Mouse (Mus musculus): Measurements from ENCODE around the gene Cenpp. TPM values are rescaled to one million over a fixed set of nuclear protein-coding genes. Genes with fewer than 3 reads are reported as not detected.

Cenpp gene
- polyA plus RNA-seq, 1 experiment from 2014 or later = 24.7 TPM

DNA sequence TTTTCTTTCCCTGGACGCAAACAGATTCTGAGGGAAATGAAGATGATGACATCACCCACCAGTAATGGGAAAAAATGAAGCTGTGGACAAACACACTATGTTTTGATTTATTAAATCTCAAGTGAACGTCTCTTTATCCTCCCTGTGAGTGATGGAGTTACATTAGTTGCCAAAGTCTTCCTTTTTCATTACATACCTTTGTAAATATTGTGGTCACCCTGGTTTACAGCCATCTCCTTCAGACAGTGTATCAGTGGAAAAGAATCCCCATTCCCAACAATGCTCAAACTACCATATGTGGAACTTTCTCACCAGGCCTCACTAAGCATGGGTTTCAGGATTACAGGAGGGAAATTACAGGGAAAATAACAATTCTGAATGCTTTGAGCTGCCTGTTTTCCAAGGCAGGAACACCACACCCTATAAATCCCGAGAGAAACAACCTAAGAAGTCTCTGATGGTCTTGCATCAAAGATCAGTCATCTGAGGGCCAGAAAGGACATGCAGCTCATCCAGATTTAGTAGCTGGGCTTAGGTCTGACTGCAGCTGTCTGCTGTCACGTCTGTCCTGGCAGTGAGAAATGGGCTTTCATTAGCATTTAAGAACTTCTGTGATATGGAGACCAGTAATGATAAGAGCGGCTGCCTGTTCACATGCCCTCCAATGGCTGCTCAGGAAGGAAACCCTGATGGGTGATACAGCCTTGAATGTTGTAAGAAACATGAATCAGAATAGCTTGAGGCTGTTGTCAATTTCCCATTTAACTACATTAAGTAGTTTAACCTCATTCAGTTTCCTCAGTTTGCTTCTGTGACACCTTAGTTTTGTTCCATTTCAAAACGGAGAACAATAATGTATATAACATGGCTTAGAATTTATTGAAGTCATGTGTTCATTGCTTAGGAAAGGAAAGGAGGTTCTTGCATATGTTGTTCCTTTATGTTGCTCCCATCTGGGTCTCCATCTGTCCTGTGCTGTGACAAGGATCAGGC lies 159.9 kb downstream of the Cenpp start, which contains the start of gene Tes3-ps:
Gene Tes3-ps (plus strand): TSS at position 943 of the 993 bp plus-strand sequence.
- Histone ChIP-seq H3K27ac (no peak within 1 kb of the TSS), H3K4me3 (replicated peaks) (no peak within 1 kb of the TSS), H3K9ac (no peak within 1 kb of the TSS), H3K4me1 (replicated peaks) (no peaks in the 10 kb centered on the region), H3K9me3 (no peaks in the 10 kb centered on the region), H3K36me3 (no peaks in the 10 kb centered on the region), H3K4me2 (replicated peaks) (no peak within 1 kb of the TSS), H3K27me3 (replicated peaks) (no peaks in the 10 kb centered on the region)
- WGBS = 62% methylated on average over 6 of the region's 6 CpGs
- ATAC-seq = no peak

GRCm38 (mm10) chr13:49485388-49485787 lies 167.2 kb downstream of the Cenpp start:
- Histone ChIP-seq H3K4me3 (replicated peaks) (no peak overlapping the region), H3K4me1 (replicated peaks) (peaks cover 2% of the 10 kb centered on the region), H3K27me3 (replicated peaks) (no peaks in the 10 kb centered on the region), H3K36me3 (no peaks in the 10 kb centered on the region), H3K9ac (no peak overlapping the region), H3K4me2 (replicated peaks) (no peak overlapping the region), H3K9me3 (no peaks in the 10 kb centered on the region), H3K27ac (no peak overlapping the region)
- no peak for ATAC-seq
- WGBS = 75% methylated on average over 5 of the region's 5 CpGs

DNA sequence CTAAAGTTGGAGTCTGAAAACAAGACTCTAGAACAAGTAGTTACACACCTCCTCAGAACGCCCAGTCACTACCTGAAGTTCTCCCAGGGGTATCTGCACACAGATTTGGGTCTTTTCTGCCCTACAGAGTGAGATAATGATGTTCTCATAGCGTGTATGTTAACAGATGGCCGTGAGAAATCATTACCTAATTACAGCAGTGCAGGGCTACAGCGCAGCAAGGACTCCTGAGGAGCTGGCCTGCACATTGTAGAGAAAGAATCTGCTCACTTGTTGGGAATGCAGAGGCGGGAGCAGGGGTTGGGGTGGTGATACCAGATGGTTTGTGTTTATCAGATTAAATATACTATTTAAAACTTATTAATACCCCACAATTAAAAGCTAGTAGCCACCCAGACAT lies 172.0 kb downstream of the Cenpp start:
- Histone ChIP-seq H3K9ac (no peak overlapping the region), H3K4me1 (replicated peaks) (peaks cover 7% of the 10 kb centered on the region), H3K27ac (peak overlapping the region; percentile 77), H3K4me2 (replicated peaks) (no peak overlapping the region), H3K9me3 (no peaks in the 10 kb centered on the region), H3K27me3 (replicated peaks) (no peaks in the 10 kb centered on the region), H3K36me3 (no peaks in the 10 kb centered on the region), H3K4me3 (replicated peaks) (no peak overlapping the region)
- WGBS = 50% methylated on average over 5 of the region's 5 CpGs
- ATAC-seq = peak; percentile 51; the same call in 1 of the 2 replicates

GRCm38 (mm10) chr13:49480057-49480456 lies 172.5 kb downstream of the Cenpp start:
- Histone ChIP-seq H3K9me3 (no peaks in the 10 kb centered on the region), H3K9ac (no peak overlapping the region), H3K27ac (no peak overlapping the region), H3K4me1 (replicated peaks) (peaks cover 7% of the 10 kb centered on the region), H3K36me3 (no peaks in the 10 kb centered on the region), H3K27me3 (replicated peaks) (no peaks in the 10 kb centered on the region), H3K4me3 (replicated peaks) (no peak overlapping the region), H3K4me2 (replicated peaks) (no peak overlapping the region)
- 39% methylated on average over 2 of the region's 2 CpGs for WGBS
- peak; percentile 78 for ATAC-seq

- H3K27ac ChIP-seq = no peak overlapping the region
- H3K9ac ChIP-seq = no peak overlapping the region
- H3K4me3 ChIP-seq (replicated peaks) = no peak overlapping the region
- H3K27me3 ChIP-seq (replicated peaks) = no peaks in the 10 kb centered on the region
- H3K4me2 ChIP-seq (replicated peaks) = no peak overlapping the region
- peaks cover 7% of the 10 kb centered on the region for H3K4me1 ChIP-seq (replicated peaks)
- WGBS = 71% methylated on average over 4 of the region's 4 CpGs
- no peaks in the 10 kb centered on the region for H3K9me3 ChIP-seq
- H3K36me3 ChIP-seq = no peaks in the 10 kb centered on the region
- no peak for ATAC-seq
Observed at GRCm38 (mm10) chr13:49479399-49479798, 173.2 kb downstream of the Cenpp start.

- WGBS = 81% methylated on average over 6 of the region's 6 CpGs
- Histone ChIP-seq H3K4me1 (replicated peaks) (peaks cover 7% of the 10 kb centered on the region), H3K27ac (no peak overlapping the region), H3K27me3 (replicated peaks) (no peaks in the 10 kb centered on the region), H3K9ac (no peak overlapping the region), H3K9me3 (no peaks in the 10 kb centered on the region), H3K36me3 (no peaks in the 10 kb centered on the region), H3K4me2 (replicated peaks) (no peak overlapping the region), H3K4me3 (replicated peaks) (no peak overlapping the region)
- no peak for ATAC-seq
Observed at GRCm38 (mm10) chr13:49478851-49479374, 173.7 kb downstream of the Cenpp start.

DNA sequence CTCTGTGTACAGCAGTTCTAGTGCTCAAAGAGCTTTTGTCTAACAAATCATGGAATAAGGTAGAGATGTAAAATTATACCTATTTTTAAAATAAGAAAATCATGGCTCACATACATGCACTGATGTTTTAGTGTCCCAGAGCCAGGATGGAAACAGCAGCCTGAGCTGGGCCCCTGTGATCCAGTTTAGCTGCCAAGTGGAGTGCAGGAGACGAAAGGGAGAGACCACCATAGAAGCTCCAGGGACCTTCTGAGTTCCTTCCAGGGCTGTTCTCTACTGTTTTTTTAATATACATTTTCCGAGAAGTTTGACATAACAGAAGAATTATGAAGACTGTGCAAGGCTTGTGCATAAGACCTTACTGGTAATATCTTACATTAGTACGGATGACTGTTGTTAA lies 174.7 kb downstream of the Cenpp start:
- Histone ChIP-seq H3K4me2 (replicated peaks) (no peak overlapping the region), H3K4me3 (replicated peaks) (no peak overlapping the region), H3K9ac (no peak overlapping the region), H3K36me3 (no peaks in the 10 kb centered on the region), H3K27me3 (replicated peaks) (no peaks in the 10 kb centered on the region), H3K9me3 (no peaks in the 10 kb centered on the region), H3K27ac (no peak overlapping the region), H3K4me1 (replicated peaks) (peaks cover 7% of the 10 kb centered on the region)
- 55% methylated on average over 3 of the region's 3 CpGs for WGBS
- ATAC-seq = no peak

DNA sequence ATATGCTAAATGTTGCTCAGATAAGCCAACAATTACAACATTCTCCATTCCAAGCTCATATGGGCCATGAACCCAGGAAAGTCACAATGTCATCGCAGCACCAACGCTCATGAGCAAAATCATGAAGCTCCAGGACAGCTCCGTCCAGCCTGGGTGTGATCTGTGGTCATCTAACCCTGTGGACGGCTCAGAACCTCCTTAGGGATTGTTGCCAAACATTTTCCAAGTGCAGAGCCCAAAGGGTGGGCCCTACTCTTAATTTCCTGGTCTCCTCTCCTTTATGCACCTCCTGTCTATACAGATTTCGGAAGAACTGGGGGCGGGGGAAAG lies 179.9 kb downstream of the Cenpp start:
- WGBS = 94% methylated on average over 6 of the region's 6 CpGs
- H3K4me3 ChIP-seq (replicated peaks) = no peak overlapping the region
- no peaks in the 10 kb centered on the region for H3K9me3 ChIP-seq
- H3K4me1 ChIP-seq (replicated peaks) = no peaks in the 10 kb centered on the region
- no peak overlapping the region for H3K27ac ChIP-seq
- H3K36me3 ChIP-seq = no peaks in the 10 kb centered on the region
- ATAC-seq = no peak
- no peak overlapping the region for H3K9ac ChIP-seq
- H3K4me2 ChIP-seq (replicated peaks) = no peak overlapping the region
- no peaks in the 10 kb centered on the region for H3K27me3 ChIP-seq (replicated peaks)

DNA sequence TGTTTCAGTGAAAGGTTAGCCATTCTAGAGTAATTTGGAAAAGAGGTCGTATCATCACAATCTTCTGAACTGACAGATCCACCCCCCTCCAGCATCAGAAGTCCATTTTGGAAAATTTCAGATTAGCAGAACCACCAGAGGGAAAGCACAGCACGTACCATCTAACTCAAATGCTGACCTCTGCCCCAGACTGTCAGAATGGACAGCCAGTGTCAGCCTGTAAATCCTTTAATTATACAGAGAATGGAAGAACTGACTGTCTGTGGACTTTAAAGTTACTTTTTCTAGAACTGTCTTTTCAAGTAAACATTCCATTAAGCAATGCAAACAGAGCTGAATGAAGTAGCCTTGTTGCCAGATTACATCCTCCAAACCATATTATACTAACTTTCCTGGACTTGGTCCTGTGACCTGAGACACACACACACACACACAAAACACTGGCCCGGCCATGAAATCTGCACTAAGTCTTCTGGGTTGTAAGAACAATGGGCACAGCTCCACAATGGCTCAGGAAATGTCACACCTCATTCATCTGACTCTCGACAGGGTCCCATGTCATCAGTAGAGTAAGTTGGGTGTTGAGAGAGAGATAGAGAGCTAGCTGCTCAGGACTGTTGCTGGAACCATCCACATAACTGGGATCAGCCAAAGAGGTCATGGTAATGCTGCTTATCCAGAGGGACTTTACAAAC lies 180.5 kb downstream of the Cenpp start:
- ATAC-seq = no peak
- Histone ChIP-seq H3K4me1 (replicated peaks) (no peaks in the 10 kb centered on the region), H3K4me2 (replicated peaks) (no peak overlapping the region), H3K9ac (no peak overlapping the region), H3K27ac (no peak overlapping the region), H3K4me3 (replicated peaks) (no peak overlapping the region), H3K36me3 (no peaks in the 10 kb centered on the region), H3K9me3 (no peaks in the 10 kb centered on the region), H3K27me3 (replicated peaks) (no peaks in the 10 kb centered on the region)
- WGBS = 52% methylated on average over 4 of the region's 4 CpGs

DNA sequence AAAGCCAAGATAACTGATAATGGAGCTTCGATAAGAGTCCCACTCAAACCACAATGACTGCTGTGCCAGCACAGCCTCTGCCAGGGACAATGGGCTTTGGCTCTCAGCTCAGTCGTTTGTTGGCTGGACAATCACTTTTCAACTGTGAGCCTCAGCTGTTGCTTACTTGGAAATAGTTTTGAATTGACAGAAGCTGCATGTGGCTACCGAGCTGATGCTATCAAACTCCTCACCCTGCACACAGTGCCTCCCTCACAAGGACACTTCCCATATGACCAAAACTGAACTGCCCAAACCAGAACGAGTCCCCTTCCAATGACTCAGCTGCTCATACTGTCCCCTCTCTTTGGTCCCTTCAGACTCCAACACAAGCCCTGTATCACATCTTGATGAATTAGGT lies 181.8 kb downstream of the Cenpp start:
- Histone ChIP-seq H3K9ac (no peak overlapping the region), H3K27me3 (replicated peaks) (no peaks in the 10 kb centered on the region), H3K4me2 (replicated peaks) (no peak overlapping the region), H3K36me3 (no peaks in the 10 kb centered on the region), H3K4me3 (replicated peaks) (no peak overlapping the region), H3K4me1 (replicated peaks) (no peaks in the 10 kb centered on the region), H3K9me3 (no peaks in the 10 kb centered on the region), H3K27ac (no peak overlapping the region)
- WGBS = 66% methylated on average over 4 of the region's 4 CpGs
- no peak for ATAC-seq

- H3K4me2 ChIP-seq (replicated peaks) = no peak overlapping the region
- H3K9me3 ChIP-seq = no peaks in the 10 kb centered on the region
- H3K27me3 ChIP-seq (replicated peaks) = no peaks in the 10 kb centered on the region
- WGBS = 88% methylated on average over 4 of the region's 4 CpGs
- no peaks in the 10 kb centered on the region for H3K4me1 ChIP-seq (replicated peaks)
- H3K4me3 ChIP-seq (replicated peaks) = no peak overlapping the region
- no peak for ATAC-seq
- no peak overlapping the region for H3K27ac ChIP-seq
- no peak overlapping the region for H3K9ac ChIP-seq
- H3K36me3 ChIP-seq = no peaks in the 10 kb centered on the region
Observed at GRCm38 (mm10) chr13:49470319-49470718, 182.3 kb downstream of the Cenpp start.

GRCm38 (mm10) chr13:49469002-49469401 lies 183.6 kb downstream of the Cenpp start:
- Histone ChIP-seq H3K9me3 (no peaks in the 10 kb centered on the region), H3K27ac (no peak overlapping the region), H3K36me3 (0 out of 2 replicates have a peak, but pooled peaks cover 9% of the 10 kb centered on the region), H3K9ac (no peak overlapping the region), H3K4me2 (replicated peaks) (no peak overlapping the region), H3K4me3 (replicated peaks) (no peak overlapping the region), H3K27me3 (replicated peaks) (no peaks in the 10 kb centered on the region), H3K4me1 (replicated peaks) (no peaks in the 10 kb centered on the region)
- WGBS = 91% methylated on average over 5 of the region's 5 CpGs
- ATAC-seq = no peak

Measured in intestine, embryonic 15.5 days (tissue).